Mouse (Mus musculus) cerebellum, postnatal 25 days (tissue): ENCODE results near the gene Syngr3.
"Not testable (repeated sequence)": the region's sequence is repeated elsewhere in the genome, so short reads cannot be mapped to it uniquely, and the experiment has no call there.

Experiments
- DNase-seq, 2 experiments: peaks; one replicate each; pipeline ENCODE4 v3.0.0; 2021; ENCODE audit warnings: mixed read lengths in 2 of 2

Syngr3 gene

GRCm38 (mm10) chr17:24689251-24690081, at the start of gene Syngr3:
Gene Syngr3, minus strand, starts transcription at chr17:24689955.
- peak; percentile 75 to 81 for DNase-seq

- DNase-seq, result no peak
Measured at GRCm38 (mm10) chr17:24738238-24738637, 48.5 kb upstream of the Syngr3 start.

- no peak for DNase-seq
Measured at GRCm38 (mm10) chr17:24737135-24737810, 47.5 kb upstream of the Syngr3 start.

- peak; percentile 89 to 94 for DNase-seq
Measured at GRCm38 (mm10) chr17:24736330-24737051, 46.7 kb upstream of the Syngr3 start, which contains the start of gene Msrb1. Gene Msrb1, plus strand, starts transcription at chr17:24736642.

GRCm38 (mm10) chr17:24735446-24735845, 45.7 kb upstream of the Syngr3 start:
- DNase-seq, result no peak

- no peak for DNase-seq
Measured at GRCm38 (mm10) chr17:24734513-24734912, 44.8 kb upstream of the Syngr3 start.

- peak in 1 of 2 experiments; percentile 29 for DNase-seq
Measured at GRCm38 (mm10) chr17:24733434-24734050, 43.8 kb upstream of the Syngr3 start.

GRCm38 (mm10) chr17:24732233-24732935, 42.6 kb upstream of the Syngr3 start:
- DNase-seq, result no peak

- DNase-seq, result no peak
Measured at GRCm38 (mm10) chr17:24730787-24731186, 41.0 kb upstream of the Syngr3 start.

- no peak for DNase-seq
Measured at GRCm38 (mm10) chr17:24729067-24729466, 39.3 kb upstream of the Syngr3 start.

GRCm38 (mm10) chr17:24728184-24728583, 38.4 kb upstream of the Syngr3 start:
- no peak for DNase-seq

GRCm38 (mm10) chr17:24727618-24728017, 37.9 kb upstream of the Syngr3 start, which contains the start of gene Rpl3l:
Gene Rpl3l, plus strand, starts transcription at chr17:24727820.
- no peak for DNase-seq

GRCm38 (mm10) chr17:24725637-24726390, 36.1 kb upstream of the Syngr3 start:
- no peak for DNase-seq

GRCm38 (mm10) chr17:24724184-24724583, 34.4 kb upstream of the Syngr3 start, which contains the start of gene Ndufb10:
Gene Ndufb10, minus strand, starts transcription at chr17:24724478.
- DNase-seq, result peak; percentile 99

GRCm38 (mm10) chr17:24723881-24724180, 34.1 kb upstream of the Syngr3 start:
- DNase-seq, result no peak

- DNase-seq, result no peak
Measured at GRCm38 (mm10) chr17:24723122-24723880, 33.5 kb upstream of the Syngr3 start.

- no peak for DNase-seq
Measured at GRCm38 (mm10) chr17:24722220-24722924, 32.6 kb upstream of the Syngr3 start.

GRCm38 (mm10) chr17:24721383-24721955, 31.7 kb upstream of the Syngr3 start:
- DNase-seq, result not testable (repeated sequence)

- not testable (repeated sequence) for DNase-seq
Measured at GRCm38 (mm10) chr17:24720616-24721015, 30.9 kb upstream of the Syngr3 start.
